Mouse (Mus musculus): ENCODE results near the gene 1700022I11Rik.
A peak's percentile ranks its signal among the peaks of the same experiment; 100 is the strongest.

Gene 1700022I11Rik

DNA sequence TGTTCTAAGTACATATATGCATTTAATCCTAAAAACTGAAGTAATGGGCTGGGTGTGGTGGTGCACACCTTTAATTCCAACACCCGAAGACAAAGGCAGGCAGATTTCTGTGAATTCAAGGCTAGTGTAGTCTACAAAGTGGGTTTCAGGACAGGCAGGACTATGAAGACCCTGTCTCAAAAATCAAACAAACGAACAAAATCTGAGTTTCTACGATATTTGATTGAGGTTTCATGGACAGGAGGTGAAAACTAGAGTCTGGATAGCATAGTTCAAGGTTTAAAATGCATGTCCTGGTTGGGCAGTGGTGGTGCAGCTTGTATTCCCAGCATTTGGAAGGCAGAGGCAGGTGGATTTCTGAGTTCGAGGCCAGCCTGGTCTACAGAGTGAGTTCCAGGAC, at the start of gene 1700022I11Rik:
1700022I11Rik (plus strand) TSS at position 301 of the 400 bp plus-strand sequence.
- DNase-seq (ENCODE audit: low spot score in 2 of 2): no peak

DNA sequence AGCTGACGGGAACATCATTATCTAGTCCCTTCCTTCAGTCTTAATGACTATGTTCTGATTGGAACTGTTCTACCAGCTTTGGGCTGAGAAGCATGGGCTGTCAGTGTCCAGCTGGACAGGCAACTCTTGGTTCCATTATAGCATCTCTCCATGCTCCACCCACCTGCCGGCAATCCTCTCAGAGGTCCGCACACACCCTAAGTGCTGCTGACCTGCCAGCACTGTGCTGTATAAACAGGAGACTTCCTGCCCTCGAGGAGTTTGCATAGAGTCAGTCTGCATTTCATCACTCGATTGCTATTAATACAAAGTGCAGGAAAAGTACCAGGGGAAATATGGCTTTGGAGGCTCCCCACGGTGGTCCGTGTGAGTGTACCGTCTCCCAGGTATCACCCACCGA, 48.7 kb upstream of the 1700022I11Rik start:
- DNase-seq (ENCODE audit: low spot score in 2 of 2): no peak

DNA sequence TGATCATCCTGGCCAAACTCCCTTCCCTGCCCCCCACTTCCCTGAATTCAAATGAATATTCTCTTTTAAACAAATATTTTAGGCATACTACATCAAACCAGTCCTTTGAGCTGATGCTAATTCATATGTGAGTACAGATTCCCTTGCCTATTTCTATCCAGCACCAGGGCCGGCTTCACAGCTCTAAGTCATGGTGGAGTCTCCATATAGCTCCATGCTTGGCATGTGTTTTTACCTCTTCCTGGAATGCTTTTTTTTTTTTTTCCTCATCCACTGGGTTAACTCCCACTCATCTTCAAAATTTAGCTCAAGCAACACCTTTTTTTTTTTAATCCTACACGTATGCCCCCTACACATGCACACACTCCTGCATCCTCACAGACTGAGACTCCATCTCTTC, 47.9 kb upstream of the 1700022I11Rik start:
- DNase-seq (ENCODE audit: low spot score in 2 of 2): no peak

DNA sequence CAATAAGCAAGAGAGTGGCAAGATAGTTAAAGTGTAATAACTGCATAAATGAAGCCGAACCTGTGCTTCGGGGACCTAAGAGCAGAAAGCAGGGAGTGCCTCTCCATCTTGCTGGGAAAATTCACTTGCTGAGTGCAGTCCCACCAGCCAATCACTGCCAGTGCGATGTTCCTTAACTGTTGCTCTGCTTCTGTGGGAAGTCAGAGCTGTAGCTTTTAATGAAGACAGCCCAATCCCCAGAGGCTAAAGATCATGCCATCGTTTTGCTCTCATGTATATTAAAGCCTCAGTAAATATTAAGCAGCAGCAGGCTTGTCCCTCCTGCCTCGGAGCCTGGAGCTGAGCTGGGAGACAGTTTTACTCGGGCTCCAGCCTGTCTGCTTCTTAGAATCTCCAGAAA, 47.3 kb upstream of the 1700022I11Rik start:
- no peak for DNase-seq (ENCODE audit: low spot score in 2 of 2)

DNA sequence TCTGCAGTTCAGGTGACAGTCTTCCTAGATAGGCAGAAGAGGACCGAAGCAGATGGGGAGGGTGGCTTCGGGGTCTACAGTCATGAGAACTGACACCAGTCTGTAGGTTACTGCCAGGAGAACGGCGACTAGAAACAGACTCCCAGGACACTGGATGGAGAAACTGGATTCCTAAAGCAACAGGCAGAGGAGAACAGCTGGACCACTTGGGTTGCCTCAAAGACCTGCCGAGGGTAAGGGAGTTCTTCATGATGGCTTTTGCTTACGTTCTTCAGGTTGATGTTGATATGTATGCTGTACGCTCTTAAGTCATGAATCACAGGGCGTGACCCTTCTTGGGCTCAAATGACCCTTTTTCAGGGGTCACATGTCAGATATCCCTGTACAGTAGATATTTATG, 46.9 kb upstream of the 1700022I11Rik start:
- DNase-seq (ENCODE audit: low spot score in 2 of 2): no peak

DNA sequence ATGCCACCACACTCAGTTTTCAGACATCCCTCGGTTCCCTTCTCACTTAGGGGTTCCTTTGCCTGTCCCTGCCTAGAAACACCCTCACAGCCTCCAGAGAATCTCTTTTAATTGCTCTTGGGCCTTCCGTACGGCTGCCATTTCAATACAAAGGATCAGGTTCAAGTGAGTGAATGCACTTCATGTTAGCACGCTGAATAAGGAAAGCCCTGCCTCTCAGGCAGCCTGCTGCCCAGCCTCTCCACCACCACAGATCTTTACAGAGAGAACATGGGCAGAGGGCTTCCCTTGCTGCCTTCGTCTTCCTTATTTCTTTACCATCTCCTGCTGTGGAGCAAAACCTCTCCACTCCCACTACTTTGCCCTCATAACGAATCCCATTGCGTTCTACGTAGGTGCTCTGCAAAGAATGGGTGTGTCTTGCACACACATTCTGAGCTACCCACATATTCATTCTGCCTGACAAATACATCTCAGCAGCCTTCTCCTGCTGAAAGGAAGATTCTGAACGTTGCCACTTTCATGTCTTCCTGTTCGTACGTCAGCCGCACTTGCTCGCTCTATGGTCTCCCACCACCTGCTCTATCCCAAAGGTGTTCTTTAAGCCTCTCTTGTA, 45.2 kb upstream of the 1700022I11Rik start:
- DNase-seq (ENCODE audit: low spot score in 2 of 2): no peak

DNA sequence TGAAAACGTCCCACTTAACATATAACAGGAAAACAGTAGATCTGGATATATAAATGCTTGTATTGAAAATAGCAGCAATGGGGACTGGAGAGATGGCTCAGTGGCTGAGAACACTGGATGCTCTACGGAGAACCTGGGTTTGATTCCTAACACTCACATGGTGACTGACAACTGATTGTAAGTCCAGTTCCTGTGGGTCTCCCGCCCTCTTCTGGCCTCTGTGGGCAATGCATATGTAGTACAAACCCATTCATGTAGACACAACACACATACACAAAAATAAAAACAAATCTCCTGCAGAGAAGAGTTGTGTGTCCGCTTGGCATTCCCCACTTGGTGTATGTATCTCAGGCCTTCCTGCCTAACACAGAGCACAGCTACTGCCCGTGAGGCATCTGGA, 41.2 kb upstream of the 1700022I11Rik start:
- DNase-seq (ENCODE audit: low spot score in 2 of 2): no peak

DNA sequence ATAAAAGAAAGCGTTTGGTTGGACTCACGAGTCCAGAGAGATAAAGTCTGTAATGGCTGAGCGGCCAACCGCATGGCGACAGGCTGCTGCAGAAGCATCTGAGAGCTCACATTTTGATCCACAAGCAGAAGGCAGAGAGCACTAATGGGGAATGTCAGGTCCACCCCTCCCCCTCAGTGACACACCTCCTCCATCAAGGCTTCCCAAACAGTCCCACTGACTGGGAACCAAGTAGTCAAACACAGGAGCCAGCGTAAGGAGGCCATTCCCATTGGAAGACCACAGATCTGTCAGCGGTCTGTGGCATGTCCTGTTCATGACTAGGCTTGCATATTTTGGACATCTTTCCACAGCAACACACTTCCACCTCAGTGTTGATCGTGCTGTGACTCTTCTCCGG, 40.5 kb upstream of the 1700022I11Rik start:
- DNase-seq (ENCODE audit: low spot score in 2 of 2): no peak

DNA sequence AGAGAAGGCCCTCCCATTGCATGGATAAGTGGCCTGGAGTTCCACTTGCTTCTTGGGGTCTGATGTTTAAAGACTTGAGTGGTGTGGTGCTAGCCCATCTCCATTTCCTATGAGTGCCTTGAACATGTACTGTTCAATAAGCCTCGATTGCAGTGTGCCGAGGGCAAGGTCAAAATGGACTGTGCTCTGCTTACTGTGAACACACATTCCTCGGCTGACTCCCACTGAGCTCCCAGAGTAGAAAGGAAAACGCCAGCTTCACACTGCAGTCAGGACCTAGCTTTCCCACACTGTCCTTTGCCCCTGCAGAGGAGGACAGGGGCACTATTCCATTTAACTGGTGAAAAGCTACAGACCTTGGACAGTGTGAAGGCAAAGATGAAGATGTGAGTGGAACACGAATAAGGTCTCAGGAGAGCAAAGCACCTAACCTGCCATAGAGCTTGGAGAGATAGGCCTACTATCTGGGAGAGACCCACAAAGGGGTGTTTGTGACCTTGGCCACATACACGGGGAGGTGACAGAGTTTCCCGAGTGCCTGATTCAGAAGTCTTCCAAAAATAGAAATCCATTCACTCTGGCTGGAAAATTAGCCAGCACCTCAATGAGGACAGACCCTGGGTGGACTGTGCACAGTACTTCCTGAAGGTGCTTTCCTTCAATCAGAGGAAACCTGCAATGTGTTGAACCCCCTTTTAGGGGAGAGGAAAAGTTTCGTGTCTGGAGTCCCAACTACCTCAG, 37.0 kb upstream of the 1700022I11Rik start:
- no peak for DNase-seq (ENCODE audit: low spot score in 2 of 2)

DNA sequence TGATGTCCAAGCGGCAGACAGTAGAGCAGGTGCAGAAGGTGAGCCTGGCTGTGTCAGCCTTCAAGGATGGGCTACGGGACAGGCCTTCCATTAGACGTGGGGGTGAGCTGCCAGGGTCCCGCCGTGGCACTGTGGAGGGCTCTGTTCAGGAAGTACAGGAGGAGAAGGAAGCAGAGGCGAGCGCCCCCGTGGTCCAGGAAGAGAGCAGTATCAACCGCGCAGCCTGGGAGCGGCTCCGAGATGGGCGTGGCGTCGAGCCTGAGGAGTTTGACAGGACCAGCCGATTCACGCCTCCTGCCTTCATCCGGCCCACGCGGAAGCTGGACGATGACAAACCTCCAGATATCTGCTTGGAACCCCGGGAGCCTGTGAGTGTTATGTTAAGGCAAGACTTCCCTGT, 35.8 kb upstream of the 1700022I11Rik start:
- no peak for DNase-seq (ENCODE audit: low spot score in 2 of 2)

DNA sequence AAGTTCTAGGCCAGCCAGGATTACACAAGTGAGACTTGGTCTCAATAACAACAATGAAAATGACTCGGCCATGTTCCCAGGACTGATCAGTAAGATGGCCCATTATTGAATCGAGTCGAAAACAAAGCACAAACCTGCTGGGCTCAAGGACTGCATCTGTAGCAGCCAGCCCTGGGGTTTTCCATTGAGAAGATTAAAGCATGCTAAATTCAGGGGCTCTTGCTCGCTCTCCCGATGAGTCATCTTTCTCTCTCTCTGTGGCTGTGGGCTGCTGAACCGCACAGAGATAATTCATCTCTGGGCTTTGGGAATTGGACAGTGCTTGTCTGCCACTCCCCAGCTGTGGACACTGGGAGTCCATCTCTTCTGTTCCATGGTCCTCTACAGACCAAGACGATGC, 28.0 kb upstream of the 1700022I11Rik start:
- DNase-seq (ENCODE audit: low spot score in 2 of 2): no peak

DNA sequence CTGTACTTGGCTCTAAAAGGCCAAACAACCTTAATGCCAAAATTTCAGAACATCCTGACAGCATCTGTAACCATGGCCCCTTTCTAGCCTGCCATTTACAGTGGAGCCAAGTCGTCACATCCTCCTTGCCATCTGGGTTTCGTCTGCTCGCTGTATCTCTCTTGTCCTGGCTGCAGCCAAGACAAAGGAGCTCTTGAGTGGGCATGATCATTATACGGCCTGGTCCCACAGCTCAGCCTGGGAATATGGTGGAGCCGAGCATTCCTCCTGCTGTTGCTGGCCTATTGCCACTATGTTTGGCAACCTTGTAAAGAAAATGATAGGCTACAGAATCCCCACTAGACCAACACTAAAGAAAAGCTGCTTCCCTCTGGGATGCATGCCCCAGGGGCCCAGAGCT, 26.1 kb upstream of the 1700022I11Rik start:
- no peak for DNase-seq (ENCODE audit: low spot score in 2 of 2)

DNA sequence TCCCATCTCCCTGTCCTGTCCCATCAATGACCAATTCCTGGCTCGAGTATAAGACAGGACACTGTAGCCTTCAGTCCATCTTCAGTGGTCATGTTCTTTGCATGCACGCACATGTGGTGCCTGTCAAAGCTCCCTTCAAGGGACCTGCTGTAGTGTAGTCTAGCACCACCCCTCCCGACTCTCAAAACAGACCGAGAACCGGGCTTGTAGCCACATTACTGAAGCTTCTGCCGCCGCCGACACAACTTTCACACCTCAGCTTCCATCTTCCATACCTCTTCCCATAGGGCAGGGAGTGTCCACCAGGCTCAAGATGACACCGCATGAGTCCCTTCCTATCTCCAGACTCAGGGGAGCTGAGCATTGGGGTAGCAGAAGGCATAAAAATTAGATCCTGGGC, 25.2 kb upstream of the 1700022I11Rik start:
- DNase-seq (ENCODE audit: low spot score in 2 of 2): no peak

DNA sequence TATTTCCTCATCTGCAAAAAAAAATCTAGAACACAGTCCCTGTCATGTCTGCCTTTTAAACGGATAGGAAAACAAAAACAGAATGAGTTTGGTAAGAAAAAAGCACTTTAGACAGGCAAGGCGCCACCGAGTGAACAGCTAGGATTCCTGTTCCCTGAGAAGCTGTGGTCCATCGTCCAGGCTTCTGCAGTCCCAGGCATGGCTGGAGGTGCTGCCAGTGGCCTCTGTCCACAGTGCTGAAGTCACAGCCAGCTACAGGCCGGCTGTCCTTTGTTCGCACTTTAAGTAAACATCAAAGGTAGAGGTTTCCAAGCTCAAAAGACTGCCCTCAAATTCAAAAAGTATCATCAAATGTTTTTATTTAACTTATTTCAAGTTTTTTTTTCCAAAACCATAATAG, 24.4 kb upstream of the 1700022I11Rik start:
- DNase-seq (ENCODE audit: low spot score in 2 of 2): no peak

DNA sequence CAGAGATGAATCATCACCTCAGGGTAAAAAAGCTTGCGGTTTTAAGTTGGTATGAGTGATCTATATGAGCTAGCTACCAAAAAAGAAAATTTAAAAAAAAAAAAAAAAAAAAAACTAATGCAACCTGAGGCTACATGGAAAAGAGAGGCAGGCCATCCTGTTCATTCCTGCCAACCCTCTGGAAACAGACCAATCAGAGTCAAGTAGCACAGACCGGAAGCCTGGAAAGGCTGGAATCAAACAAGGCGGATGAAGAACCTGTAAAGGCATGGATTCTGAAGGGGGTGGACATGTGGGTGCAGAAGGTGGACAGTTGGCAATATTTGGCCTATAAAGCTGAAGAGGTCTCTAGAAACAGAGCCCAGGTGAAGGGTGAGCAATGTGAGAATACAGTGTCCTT, 24.0 kb upstream of the 1700022I11Rik start:
- DNase-seq (ENCODE audit: low spot score in 2 of 2): no peak

DNA sequence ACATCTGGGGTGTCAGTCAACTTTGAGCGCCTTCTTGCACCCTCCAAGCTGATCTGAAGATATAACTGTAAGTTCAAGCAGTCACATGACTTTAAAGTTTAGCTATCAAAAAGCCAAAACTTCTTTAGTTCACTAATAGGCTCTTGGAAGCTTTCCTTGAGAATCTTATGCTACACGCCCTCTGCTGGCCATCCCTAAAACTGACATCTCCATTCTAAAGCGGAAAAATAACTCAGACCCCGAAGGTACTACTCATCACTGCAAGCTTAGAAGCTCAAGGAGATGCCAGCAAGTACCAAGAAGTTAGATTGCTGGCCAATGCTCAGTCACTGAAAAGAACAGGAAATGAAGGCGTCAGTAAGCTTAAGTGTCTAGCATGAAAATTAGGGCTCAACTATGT, 23.5 kb upstream of the 1700022I11Rik start:
- no peak for DNase-seq (ENCODE audit: low spot score in 2 of 2)

DNA sequence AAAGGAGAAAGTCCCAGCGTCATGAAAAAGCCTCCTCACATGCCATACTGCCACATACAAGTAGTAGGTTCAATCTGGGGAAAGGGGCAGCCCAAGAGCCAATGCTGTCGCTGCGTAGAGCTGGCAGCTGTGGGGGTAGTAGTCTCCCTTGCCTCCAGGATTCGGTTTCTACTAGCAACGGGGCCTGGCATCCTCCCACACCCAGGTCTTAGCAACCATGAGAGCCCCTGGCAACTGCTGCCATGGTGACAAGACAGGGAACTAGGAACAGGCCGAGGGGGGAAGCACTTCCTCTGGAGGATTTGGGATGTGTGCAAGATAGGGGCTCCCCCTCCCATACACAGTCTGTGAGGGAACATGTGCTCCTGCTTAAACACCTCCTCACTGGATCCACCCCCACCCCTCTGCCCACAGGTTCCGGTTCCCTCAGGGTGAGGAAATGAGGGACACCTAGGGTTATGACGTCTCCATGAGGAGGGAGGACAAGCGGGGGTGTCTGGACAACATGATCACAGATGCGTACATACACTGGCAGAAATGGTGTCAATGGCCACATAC, 22.6 kb upstream of the 1700022I11Rik start:
- no peak for DNase-seq (ENCODE audit: low spot score in 2 of 2)

DNA sequence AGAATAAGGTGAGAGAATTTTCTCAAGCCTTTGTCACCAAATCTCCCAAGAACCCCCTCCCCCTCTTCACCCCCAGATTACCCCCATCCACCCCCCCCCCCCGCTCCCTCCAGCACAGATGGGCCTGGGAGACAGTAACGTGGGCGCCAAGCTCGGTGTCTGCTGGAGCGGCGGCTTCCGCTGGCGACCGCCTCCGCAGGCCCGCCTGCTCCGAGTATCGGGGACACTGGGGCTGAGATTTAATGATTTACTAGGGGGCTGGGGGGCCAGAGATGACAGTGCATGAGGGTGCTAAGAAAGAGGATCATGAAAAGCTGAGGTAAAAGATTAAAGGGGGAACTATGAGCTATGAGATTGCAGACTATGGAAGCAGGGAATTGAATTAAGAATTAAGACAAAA, 20.9 kb upstream of the 1700022I11Rik start:
- no peak for DNase-seq (ENCODE audit: low spot score in 2 of 2)

DNA sequence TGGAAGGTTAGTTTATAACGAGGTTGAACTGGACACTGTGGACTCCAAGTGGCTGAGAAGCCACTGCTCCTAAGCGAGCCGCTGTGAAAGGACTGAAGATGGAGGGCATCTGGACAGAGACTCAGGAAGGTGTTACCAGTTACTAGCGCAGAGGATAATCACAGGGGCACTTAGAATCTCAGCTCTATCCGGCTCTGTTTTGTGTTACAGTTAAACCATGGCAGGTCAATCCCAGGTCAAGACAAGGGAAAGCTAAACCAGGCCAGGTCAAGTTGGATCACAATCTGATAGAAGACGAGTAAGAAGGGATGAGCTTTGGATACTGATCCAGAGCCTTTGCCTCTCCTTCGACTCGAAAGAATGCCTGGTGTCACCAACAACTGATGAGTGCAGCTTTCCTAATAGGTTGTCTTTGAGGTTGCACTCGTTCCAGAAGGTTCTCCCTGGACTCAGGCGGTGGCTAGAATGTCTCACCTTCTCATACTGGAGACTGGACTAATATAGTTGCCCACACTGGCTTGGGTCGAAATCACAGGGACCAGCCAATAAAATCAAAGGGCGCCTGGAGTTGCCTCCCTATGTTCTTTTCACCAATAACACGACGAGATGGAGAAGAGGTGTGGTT, 20.2 kb upstream of the 1700022I11Rik start:
- no peak for DNase-seq (ENCODE audit: low spot score in 2 of 2)

DNA sequence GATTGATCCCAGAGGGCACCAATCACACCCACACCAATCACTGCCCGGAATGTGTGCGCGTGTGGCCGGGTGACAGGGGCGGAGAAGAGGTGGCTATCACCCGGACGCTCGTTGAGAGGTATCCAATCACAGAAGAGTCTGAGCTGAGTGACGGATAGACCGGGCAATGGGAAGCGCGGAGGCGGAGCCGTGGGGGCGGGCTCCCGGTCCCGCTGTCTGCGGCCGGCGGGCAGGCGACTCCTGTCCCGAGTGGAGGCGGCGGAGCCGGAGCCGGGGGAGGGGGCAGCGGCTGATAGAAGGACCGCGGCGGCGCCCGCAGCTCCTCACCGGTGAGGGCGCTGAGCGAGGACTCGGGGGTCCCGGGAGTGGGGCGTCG, 19.7 kb upstream of the 1700022I11Rik start, which contains the start of gene Dnajb5:
Dnajb5 (plus strand) TSS at position 139 of the 376 bp plus-strand sequence.
- DNase-seq (ENCODE audit: low spot score in 2 of 2): peak; percentile 96

DNA sequence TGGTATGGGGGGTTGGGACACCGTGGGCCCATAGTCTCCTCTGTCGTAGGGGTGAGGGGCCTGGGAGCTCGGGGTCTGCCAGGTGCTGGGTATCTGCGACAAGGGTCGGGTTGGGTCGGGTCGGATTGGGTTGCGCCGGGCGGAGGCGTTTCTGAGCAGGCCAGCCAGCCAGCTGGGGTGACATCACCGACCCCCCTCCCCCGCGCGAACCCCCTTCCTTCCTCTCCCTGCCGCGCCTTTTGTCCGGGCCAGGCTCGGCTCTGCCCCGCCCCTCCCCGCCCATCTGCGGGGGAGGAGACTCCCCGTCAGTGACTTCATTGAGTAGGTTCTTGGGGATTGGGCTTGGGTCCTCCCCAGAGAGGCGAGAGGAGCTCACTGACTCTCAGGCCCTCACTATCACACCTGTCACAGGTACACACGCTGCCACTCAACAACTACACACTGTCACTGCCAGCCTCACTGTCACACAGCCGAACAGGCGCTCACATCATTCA, 19.3 kb upstream of the 1700022I11Rik start:
- DNase-seq (ENCODE audit: low spot score in 2 of 2): peak; percentile 88 to 90
